Mouse (Mus musculus) olfactory bulb, adult 2 months (tissue): Measurements from ENCODE around the gene Trio.

Experiments used
- CTCF ChIP-seq: fragments of 200-500 bp; IDR thresholded peaks from 2 replicates; pipeline ENCODE4 v1.5.1; 2012; ENCODE audit warnings: low read depth, mild to moderate bottlenecking, low read length, moderate library complexity; ENCODE audit not compliant: insufficient read depth
- POLR2A ChIP-seq: fragments of 200-500 bp; IDR thresholded peaks from 2 replicates; pipeline ENCODE4 v1.6.1; 2012; ENCODE audit warnings: mild to moderate bottlenecking, low read depth, low read length, moderate library complexity; ENCODE audit not compliant: insufficient read depth

- TF ChIP-seq CTCF (no peak), POLR2A (no peak)
Observed at GRCm38 (mm10) chr15:27724796-27725680, 300.6 kb downstream of the Trio start.
